Mouse (Mus musculus): ENCODE data around the gene Ncapd2. TPM values are rescaled to one million over a fixed set of nuclear protein-coding genes. Genes with fewer than 3 reads are reported as not detected.

Ncapd2 gene
- total RNA-seq, 1 experiment = 159 TPM

- DNase-seq (ENCODE audit: low read depth, low spot score) = no peak
- in situ Hi-C loops (cut with MboI; ENCODE audit: low sequenced_read_pairs in 2 of 2, unreplicated experiment in 2 of 2) = no loop called here
- no peak overlapping the region for H3K9ac ChIP-seq (ENCODE audit: insufficient read depth, low read depth, low read length, poor library complexity, severe bottlenecking)
- H3K4me1 ChIP-seq (ENCODE audit: control insufficient read depth in 2 of 2, insufficient read depth in 2 of 2, low read length in 2 of 2, poor library complexity in 1 of 2) = peaks cover 0 to 14% of the 10 kb centered on the region in 2 experiments; a peak in 2 of 4 replicates
- H3K27ac ChIP-seq (ENCODE audit: insufficient read depth, low read depth, low read length, poor library complexity, severe bottlenecking) = no peak overlapping the region
- H3K9me3 ChIP-seq (ENCODE audit: control insufficient read depth, insufficient read depth, low read depth, low read length) = no peaks in the 10 kb centered on the region
- no peak overlapping the region for H3K4me3 ChIP-seq (ENCODE audit: insufficient read depth in 1 of 2, low read depth in 1 of 2, low read length in 2 of 2, poor library complexity in 1 of 2, severe bottlenecking in 1 of 2)
- TF ChIP-seq HCFC1 (IDR thresholded peaks at IDR 0.05; ENCODE audit: borderline replicate concordance, insufficient read depth, low read length) = no peak
- TF ChIP-seq ZC3H11A (IDR thresholded peaks at IDR 0.05; ENCODE audit: borderline replicate concordance, low read depth, low read length) = no peak
- TF ChIP-seq MAFK (IDR thresholded peaks at IDR 0.05; ENCODE audit: insufficient read depth, low read depth, low read length) = no peak
- no peak for TF ChIP-seq CHD2 (IDR thresholded peaks at IDR 0.05; ENCODE audit: low read depth, low read length)
- TF ChIP-seq ZNF384 (IDR thresholded peaks at IDR 0.05; ENCODE audit: low read depth, low read length) = no peak
- H3K36me3 ChIP-seq (ENCODE audit: control insufficient read depth, insufficient read depth, low read length, poor library complexity, severe bottlenecking) = peaks cover 54% of the 10 kb centered on the region
These were observed 48.4 kb downstream of the Ncapd2 start for GRCm38 (mm10) chr6:125143128-125143527.

- H3K27ac ChIP-seq (ENCODE audit: insufficient read depth, low read depth, low read length, poor library complexity, severe bottlenecking) = no peak overlapping the region
- no peak for TF ChIP-seq ZNF384 (IDR thresholded peaks at IDR 0.05; ENCODE audit: low read depth, low read length)
- no peak for TF ChIP-seq MAFK (IDR thresholded peaks at IDR 0.05; ENCODE audit: insufficient read depth, low read depth, low read length)
- no peak overlapping the region for H3K9ac ChIP-seq (ENCODE audit: insufficient read depth, low read depth, low read length, poor library complexity, severe bottlenecking)
- no peak overlapping the region for H3K4me3 ChIP-seq (ENCODE audit: insufficient read depth in 1 of 2, low read depth in 1 of 2, low read length in 2 of 2, poor library complexity in 1 of 2, severe bottlenecking in 1 of 2)
- no peaks in the 10 kb centered on the region for H3K9me3 ChIP-seq (ENCODE audit: control insufficient read depth, insufficient read depth, low read depth, low read length)
- peaks cover 58% of the 10 kb centered on the region for H3K36me3 ChIP-seq (ENCODE audit: control insufficient read depth, insufficient read depth, low read length, poor library complexity, severe bottlenecking)
- in situ Hi-C loops (cut with MboI; ENCODE audit: low sequenced_read_pairs in 2 of 2, unreplicated experiment in 2 of 2) = no loop called here
- no peak for DNase-seq (ENCODE audit: low read depth, low spot score)
- H3K4me1 ChIP-seq (ENCODE audit: control insufficient read depth in 2 of 2, insufficient read depth in 2 of 2, low read length in 2 of 2, poor library complexity in 1 of 2) = peaks cover 0 to 13% of the 10 kb centered on the region in 2 experiments; a peak in 2 of 4 replicates
These were observed 49.1 kb downstream of the Ncapd2 start for GRCm38 (mm10) chr6:125142436-125142835.

- in situ Hi-C loops (cut with MboI; ENCODE audit: low sequenced_read_pairs in 2 of 2, unreplicated experiment in 2 of 2) = no loop called here
- peaks cover 0 to 11% of the 10 kb centered on the region in 2 experiments; a peak in 2 of 4 replicates for H3K4me1 ChIP-seq (ENCODE audit: control insufficient read depth in 2 of 2, insufficient read depth in 2 of 2, low read length in 2 of 2, poor library complexity in 1 of 2)
- H3K9me3 ChIP-seq (ENCODE audit: control insufficient read depth, insufficient read depth, low read depth, low read length) = no peaks in the 10 kb centered on the region
- TF ChIP-seq MAFK (IDR thresholded peaks at IDR 0.05; ENCODE audit: insufficient read depth, low read depth, low read length) = no peak
- TF ChIP-seq CHD2 (IDR thresholded peaks at IDR 0.05; ENCODE audit: low read depth, low read length) = no peak
- TF ChIP-seq ZC3H11A (IDR thresholded peaks at IDR 0.05; ENCODE audit: borderline replicate concordance, low read depth, low read length) = no peak
- TF ChIP-seq HCFC1 (IDR thresholded peaks at IDR 0.05; ENCODE audit: borderline replicate concordance, insufficient read depth, low read length) = no peak
- TF ChIP-seq ZNF384 (IDR thresholded peaks at IDR 0.05; ENCODE audit: low read depth, low read length) = no peak
- no peak for DNase-seq (ENCODE audit: low read depth, low spot score)
- peaks cover 83% of the 10 kb centered on the region for H3K36me3 ChIP-seq (ENCODE audit: control insufficient read depth, insufficient read depth, low read length, poor library complexity, severe bottlenecking)
- no peak overlapping the region for H3K4me3 ChIP-seq (ENCODE audit: insufficient read depth in 1 of 2, low read depth in 1 of 2, low read length in 2 of 2, poor library complexity in 1 of 2, severe bottlenecking in 1 of 2)
- H3K9ac ChIP-seq (ENCODE audit: insufficient read depth, low read depth, low read length, poor library complexity, severe bottlenecking) = no peak overlapping the region
- no peak overlapping the region for H3K27ac ChIP-seq (ENCODE audit: insufficient read depth, low read depth, low read length, poor library complexity, severe bottlenecking)
These were observed 51.8 kb downstream of the Ncapd2 start for GRCm38 (mm10) chr6:125139747-125140146.

- Histone ChIP-seq H3K9me3 (ENCODE audit: control insufficient read depth, insufficient read depth, low read depth, low read length) (no peaks in the 10 kb centered on the region), H3K4me1 (ENCODE audit: control insufficient read depth in 2 of 2, insufficient read depth in 2 of 2, low read length in 2 of 2, poor library complexity in 1 of 2) (peaks cover 0 to 9% of the 10 kb centered on the region in 2 experiments; a peak in 2 of 4 replicates), H3K4me3 (ENCODE audit: insufficient read depth in 1 of 2, low read depth in 1 of 2, low read length in 2 of 2, poor library complexity in 1 of 2, severe bottlenecking in 1 of 2) (no peak overlapping the region; a peak in 1 of 4 replicates), H3K36me3 (ENCODE audit: control insufficient read depth, insufficient read depth, low read length, poor library complexity, severe bottlenecking) (peaks cover 84% of the 10 kb centered on the region), H3K27ac (ENCODE audit: insufficient read depth, low read depth, low read length, poor library complexity, severe bottlenecking) (0 out of 2 replicates have a peak overlapping the region, but pooled peaks have one; percentile 7), H3K9ac (ENCODE audit: insufficient read depth, low read depth, low read length, poor library complexity, severe bottlenecking) (no peak overlapping the region)
- no peak for TF ChIP-seq ZNF384 (IDR thresholded peaks at IDR 0.05; ENCODE audit: low read depth, low read length)
- 0 out of 2 replicates have a peak, but pooled peaks have one; percentile 11 for TF ChIP-seq MAFK (IDR thresholded peaks at IDR 0.05; ENCODE audit: insufficient read depth, low read depth, low read length)
- in situ Hi-C loops (cut with MboI; ENCODE audit: low sequenced_read_pairs in 2 of 2, unreplicated experiment in 2 of 2) = no loop called here
- no peak for DNase-seq (ENCODE audit: low read depth, low spot score)
These were observed 54.4 kb downstream of the Ncapd2 start for GRCm38 (mm10) chr6:125137002-125137671.

GRCm38 (mm10) chr6:125132470-125132869, 59.0 kb downstream of the Ncapd2 start:
- Histone ChIP-seq H3K9me3 (ENCODE audit: control insufficient read depth, insufficient read depth, low read depth, low read length) (no peaks in the 10 kb centered on the region), H3K4me1 (ENCODE audit: control insufficient read depth in 2 of 2, insufficient read depth in 2 of 2, low read length in 2 of 2, poor library complexity in 1 of 2) (peaks cover 0 to 11% of the 10 kb centered on the region in 2 experiments; a peak in 1 of 4 replicates), H3K36me3 (ENCODE audit: control insufficient read depth, insufficient read depth, low read length, poor library complexity, severe bottlenecking) (peaks cover 52% of the 10 kb centered on the region), H3K27ac (ENCODE audit: insufficient read depth, low read depth, low read length, poor library complexity, severe bottlenecking) (no peak overlapping the region), H3K4me3 (ENCODE audit: insufficient read depth in 1 of 2, low read depth in 1 of 2, low read length in 2 of 2, poor library complexity in 1 of 2, severe bottlenecking in 1 of 2) (peak overlapping the region; percentile 80 to 86), H3K9ac (ENCODE audit: insufficient read depth, low read depth, low read length, poor library complexity, severe bottlenecking) (peak overlapping the region; percentile 91)
- TF ChIP-seq ZNF384 (IDR thresholded peaks at IDR 0.05; ENCODE audit: low read depth, low read length) = no peak
- no peak for TF ChIP-seq CHD2 (IDR thresholded peaks at IDR 0.05; ENCODE audit: low read depth, low read length)
- no peak for TF ChIP-seq HCFC1 (IDR thresholded peaks at IDR 0.05; ENCODE audit: borderline replicate concordance, insufficient read depth, low read length)
- TF ChIP-seq MAFK (IDR thresholded peaks at IDR 0.05; ENCODE audit: insufficient read depth, low read depth, low read length) = no peak
- no peak for TF ChIP-seq ZC3H11A (IDR thresholded peaks at IDR 0.05; ENCODE audit: borderline replicate concordance, low read depth, low read length)
- in situ Hi-C loops (cut with MboI; ENCODE audit: low sequenced_read_pairs in 2 of 2, unreplicated experiment in 2 of 2) = no loop called here
- DNase-seq (ENCODE audit: low read depth, low spot score) = no peak

All from ES-E14 (cell line).